Mouse (Mus musculus): Measurements from ENCODE around the gene Isl2.

Isl2 gene

DNA sequence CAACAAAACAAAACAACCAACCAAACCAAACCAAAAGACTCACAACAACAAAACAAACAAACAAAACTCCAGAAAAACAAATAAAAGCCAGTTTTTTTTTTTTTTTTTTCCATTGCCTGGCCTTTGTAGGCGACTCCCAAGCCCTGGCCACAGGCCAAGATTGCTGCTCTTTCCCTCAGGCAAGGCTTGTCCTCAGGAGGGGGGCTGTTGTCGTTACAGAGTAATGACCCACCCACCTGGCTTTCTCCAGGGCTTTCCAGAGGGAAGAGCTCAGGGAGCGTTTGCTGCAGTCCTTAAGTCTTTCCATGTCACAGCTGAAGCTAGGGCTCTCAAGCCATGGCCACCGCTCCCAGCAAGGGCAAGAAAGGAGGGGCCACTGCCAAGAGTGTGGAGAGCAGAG is at the start of gene Isl2:
Gene Isl2, plus strand, starts transcription at position 296 of the 400 bp plus-strand sequence.
- DNase-seq, result peak; percentile 19

DNA sequence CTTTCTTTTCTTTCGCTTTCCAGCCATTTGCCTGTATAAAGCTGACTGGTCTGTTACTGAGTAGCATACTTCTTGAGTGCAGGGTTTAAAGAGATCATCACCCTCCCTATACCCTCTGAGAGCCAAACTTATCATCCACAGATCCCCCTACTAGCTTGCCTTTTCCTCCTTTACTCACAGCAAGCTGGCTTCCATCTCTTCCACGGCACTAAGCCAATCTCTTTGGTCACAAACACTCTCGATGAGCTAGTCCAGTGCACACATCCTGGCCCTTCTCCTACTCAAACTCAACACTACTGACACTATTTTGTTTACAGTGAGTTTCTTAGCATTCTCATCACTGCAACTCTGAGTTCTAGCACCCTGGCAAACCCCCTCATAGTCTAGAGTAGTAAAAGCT is 30.6 kb upstream of the Isl2 start:
- DNase-seq, result no peak

DNA sequence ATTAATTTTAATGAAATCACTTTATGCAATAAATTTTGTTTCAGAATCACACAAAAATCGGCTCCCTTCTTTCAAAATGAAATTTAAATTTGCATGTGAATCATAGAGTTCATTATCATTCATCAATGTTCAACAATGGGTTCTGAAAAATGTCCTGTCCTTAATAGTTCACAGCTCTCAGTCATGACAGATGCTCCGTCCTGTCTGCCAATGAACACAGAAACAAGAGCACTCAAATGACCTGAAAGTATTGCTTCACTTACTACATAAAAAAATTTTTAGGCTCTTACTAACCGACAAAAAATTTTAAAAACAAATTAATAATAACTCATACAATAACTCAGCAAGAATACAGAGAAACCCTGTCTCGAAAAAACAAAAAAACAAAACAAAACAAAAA is 29.8 kb upstream of the Isl2 start:
- no peak for DNase-seq

DNA sequence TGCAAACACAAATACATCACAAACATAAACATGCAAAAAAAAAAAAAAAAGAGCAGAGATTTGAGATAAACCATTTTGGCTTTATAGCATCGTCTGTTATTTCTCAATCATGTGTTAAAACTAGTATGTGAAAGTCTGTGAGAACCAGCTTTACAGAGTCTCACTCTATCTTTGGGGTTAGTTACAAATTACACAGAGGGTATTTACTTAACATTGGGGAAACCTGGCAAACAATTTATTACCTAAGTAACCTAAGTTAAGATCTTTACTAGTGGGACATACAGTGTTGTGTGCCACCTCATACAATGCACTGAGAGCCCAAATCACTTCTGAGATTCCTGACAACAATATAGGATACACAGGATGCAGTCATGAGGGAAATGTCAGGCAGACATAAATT is 28.7 kb upstream of the Isl2 start:
- no peak for DNase-seq

DNA sequence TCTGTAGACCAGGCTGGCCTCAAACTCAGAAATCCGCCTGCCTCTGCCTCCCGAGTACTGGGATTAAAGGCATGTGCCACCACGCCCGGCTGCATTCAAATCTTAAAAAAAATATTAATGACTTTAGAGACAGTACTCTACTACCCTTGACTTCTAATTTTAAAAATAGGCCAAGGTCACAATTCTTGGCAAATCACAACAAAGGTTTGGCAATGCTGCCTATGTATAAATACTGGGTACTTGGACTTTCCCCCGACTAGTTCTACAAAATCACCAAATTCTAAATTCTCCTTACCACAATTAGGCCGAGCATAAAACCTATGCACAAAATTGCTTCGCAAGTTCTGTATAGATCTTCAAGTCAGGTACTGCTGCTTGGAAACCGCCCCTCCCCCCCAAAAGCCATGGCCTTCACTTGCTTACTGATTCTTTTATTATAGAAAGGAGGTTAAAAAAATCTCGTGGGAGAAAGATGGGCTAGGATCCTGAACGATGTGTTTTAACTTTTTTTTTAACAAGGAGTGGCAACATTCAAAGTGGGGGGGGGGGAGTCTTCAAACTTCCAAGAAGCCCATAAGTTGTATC is 27.7 kb upstream of the Isl2 start:
- no peak for DNase-seq

DNA sequence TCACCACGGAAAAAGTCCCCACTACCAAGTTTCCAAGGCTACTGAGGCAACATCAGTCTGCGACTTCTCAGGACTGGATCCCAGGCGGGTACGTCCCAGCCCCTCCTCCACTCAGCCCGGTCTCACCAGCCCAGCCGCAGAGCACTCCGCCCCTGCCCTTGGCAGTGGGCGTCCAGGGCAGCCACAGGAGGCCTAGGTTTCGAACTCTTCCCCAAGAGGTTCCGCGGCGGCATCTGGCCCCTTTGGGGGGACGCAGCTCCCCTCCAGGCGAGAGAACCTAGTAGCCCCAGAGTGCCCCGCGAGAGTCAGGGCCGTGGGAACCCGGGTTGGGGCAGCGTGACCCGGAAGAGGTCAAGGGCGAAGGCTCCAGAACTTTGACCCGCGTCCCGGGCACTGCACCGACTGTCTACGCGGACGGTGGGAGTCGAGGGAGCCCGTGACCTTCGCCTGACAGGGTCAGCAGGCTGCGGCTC is 26.9 kb upstream of the Isl2 start:
- DNase-seq, result peak; percentile 73

DNA sequence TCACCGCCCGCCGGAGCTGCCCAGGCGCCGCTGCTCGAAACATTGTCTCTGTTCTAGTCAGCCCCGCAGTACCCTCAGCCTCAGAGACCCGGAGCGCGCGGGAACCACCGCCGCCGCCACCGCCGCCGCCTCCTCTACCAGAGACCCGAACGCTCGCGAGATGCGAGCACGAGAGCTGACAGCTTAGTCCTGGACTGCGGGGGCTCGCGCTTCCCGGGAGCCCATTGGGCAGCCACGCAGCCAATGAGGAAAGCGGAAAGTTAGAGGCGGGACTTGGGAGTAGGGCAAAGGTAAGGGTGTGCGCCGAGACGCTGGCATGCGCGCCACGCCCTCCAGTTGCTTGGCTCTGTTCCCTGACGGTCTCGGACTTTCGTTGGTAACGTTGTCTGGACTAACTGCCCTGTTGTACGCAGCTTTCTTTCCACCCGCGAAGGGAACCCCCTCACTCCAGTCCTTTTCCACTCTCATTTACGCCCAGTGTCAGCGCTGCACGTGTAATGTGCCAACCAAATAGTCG is 26.4 kb upstream of the Isl2 start, which contains the start of gene Etfa:
Gene Etfa, minus strand, starts transcription at position 217 of the 517 bp plus-strand sequence.
- DNase-seq, result peak; percentile 98

DNA sequence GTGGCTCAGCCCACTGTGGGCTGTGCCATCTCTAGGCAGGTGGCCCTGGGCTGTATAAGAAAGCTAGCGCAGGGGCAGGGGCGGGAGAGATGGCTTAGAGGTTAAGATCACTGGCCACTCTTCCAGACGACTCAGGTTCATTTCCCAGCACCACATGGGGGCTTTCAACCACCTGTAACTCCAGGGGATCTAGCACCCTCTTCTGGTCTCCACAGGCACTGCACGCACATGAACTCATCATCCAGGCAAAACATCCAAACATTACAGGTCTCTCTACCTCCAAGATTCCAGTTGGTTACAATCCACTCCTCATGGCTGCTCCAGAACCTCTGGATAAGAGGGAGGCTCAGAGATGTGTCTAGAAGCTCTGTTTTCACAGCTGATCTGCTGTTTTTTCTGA is 12.8 kb upstream of the Isl2 start:
- no peak for DNase-seq

DNA sequence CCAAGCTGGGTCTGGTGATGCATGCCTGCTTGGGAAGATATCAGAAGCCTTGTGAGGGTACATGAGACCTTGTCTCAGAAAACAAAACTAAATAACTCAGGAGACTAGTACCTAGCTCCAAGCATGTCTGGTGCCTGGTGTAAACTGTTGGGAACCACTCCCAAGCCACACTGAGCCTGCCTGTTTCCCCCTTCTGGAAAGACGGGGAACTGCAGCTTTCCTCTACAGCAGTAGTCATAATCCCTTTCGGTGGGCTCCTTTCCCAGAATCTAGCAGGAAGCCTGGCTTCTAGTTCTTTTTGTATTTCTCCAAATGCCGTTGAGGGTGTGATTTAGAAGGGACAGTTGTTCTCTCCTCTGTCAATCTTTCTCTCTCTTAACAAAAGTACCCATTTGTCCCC is 2.6 kb upstream of the Isl2 start:
- DNase-seq, result peak; percentile 66

DNA sequence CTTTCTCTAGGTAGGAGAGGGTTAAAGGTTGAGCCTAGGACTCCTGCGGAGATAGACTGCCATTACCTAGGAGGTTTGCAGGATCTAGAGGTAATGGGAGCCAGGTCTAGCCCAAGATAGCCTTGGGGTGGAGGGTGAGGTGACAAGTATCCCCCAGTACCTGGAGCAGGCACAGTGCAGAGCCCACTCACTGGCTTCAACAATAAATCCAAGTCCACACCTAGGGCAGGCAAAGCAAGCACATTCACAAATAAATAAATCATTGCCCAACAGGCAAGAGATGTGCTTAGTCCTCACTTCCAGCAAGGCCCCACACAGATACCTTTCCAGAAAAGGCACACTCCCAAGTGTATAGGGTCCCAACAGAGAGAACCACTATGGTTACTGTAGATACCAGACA is 534 bp downstream of the Isl2 start:
- no peak for DNase-seq

DNA sequence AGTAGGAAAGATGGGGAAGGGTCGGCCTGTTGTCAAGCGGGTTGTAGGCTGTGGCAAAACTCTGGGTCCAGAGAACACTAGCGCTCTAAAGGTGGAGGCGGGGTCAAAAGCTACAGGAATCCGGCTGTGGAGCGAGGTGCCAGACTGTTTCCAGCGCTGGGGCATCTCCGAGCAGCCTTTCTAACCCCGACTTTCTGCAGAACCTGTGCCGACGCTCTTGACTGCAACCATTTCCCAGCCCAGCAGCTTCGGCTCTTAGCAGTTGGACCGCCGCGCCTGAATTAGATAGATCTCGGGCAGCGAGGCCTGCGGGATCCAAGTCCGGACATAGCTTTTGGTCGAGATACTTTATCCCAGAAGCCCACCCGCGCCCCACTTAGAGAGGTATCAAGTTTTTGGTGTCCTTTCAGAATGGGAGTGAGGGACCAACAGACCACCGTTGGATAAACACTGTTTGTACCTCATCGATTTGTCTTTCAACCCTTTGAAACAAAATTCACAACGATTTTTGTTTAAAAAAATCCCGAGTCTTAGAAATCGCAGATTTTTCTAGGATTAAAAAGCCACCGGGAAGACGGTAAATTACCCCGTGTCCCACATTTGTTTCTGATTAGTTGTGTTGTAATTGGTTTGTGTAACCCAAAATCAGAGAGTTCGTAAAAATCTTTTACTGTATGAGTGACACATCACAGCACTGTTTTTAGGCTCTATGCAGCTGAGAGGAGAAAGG is 1.4 kb downstream of the Isl2 start:
- peak; percentile 14 for DNase-seq

DNA sequence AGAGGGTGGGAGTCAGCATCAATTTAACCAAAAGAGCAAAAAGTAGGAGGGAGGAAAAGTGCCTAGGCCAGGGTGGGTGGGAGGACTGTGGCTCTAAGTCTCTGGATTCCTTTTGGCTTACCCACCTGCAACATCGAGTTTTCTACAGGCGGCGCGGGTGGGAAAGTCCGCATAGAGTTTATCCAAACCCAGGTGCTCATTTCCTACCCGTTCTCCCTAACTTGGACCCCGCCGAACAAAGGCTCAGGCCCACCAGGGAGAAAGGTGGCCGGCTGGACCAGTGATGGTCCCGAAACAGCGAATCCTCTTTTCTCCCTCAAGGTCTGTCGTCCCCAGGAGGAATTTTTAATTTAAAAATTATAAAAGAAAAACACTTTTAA is 1.9 kb downstream of the Isl2 start:
- DNase-seq, result no peak

DNA sequence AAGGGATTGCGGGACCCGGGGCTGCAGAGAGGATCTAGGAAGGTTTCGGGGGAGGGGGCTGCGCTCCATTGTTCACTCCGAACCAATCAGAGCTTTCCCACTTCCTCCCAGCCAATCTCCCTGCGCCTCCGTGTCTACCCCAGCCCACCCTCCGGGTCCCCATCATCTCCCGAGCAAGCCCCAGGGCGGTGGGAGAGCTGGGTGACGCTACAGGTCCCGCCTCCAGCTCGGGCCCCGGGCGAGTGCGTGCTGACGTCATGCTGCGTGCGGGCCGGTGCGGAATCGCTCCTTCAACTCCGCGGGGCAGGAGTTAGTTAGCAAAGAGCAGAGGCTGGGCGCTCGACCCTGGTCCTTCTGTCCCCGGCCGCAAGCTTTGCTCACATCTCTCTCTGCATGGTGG is 2.4 kb downstream of the Isl2 start:
- DNase-seq, result peak; percentile 51

DNA sequence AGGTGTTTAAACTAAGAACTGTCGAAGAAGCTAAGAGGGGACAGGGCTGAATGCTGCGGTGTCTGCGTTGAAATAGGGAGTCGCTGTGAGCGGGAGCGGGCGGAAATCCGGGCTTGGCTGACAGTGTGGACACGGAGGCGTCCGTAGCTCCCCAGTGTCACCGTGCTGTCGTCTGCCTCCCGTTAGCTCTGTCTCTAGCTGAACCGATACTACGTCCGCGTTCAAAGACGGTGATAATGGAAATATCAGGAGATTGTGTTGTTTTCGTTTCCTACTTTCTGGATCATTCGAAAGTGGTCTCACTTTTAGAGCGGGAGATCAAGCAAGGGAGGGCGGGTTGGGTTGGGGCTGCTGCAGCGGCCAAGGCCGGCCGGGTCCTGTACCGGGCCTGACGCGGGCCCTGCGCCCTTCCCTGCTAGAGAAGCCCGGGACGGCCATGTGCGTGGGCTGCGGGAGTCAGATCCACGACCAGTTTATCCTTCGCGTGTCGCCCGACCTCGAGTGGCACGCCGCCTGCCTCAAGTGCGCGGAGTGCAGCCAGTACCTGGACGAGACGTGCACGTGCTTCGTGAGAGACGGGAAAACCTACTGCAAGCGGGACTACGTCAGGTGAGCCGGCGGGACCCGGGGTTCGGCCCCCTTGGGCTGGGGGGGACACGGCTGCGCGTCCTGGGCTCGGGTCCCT is 3.4 kb downstream of the Isl2 start:
- peak; percentile 37 for DNase-seq

DNA sequence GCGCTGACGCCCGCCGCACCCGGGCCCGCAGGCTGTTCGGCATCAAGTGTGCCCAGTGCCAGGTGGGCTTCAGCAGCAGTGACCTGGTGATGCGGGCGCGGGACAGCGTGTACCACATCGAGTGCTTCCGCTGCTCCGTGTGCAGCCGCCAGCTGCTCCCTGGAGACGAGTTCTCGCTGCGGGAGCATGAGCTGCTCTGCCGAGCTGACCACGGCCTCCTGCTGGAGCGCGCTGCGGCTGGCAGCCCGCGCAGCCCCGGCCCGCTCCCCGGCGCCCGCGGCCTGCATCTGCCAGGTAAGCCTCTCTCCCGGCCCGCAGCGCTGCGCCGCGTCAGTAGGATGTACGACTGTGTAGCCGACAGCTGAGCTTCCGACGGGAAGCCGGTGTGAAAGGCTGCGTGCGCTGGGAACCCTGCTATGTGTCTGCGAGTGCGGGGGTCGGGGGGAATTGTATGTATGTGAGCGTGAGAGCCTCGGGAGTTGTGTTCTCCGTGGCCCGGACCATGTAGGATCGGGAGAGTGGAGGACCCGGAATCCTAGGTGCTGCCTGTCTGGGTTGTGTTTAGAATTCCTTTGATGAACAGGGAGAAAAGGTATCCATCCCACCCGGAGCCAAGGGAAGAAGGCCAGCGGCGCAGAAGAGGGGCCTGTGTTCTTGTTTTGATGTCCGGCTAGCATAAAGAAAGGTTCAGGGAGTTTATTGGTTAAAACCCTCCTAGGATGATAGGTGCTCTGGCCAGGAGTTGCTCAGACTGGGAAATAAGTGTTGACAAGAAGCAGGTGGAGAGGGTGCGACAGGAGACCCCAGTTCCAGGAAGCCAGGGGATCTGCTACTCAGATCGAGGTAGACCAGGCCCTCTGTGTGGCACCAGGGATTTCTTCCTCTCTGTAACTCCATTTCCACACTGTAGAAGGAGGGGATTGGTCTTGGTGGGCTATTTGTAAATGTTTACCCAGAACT is 4.2 kb downstream of the Isl2 start:
- DNase-seq, result peak; percentile 12

DNA sequence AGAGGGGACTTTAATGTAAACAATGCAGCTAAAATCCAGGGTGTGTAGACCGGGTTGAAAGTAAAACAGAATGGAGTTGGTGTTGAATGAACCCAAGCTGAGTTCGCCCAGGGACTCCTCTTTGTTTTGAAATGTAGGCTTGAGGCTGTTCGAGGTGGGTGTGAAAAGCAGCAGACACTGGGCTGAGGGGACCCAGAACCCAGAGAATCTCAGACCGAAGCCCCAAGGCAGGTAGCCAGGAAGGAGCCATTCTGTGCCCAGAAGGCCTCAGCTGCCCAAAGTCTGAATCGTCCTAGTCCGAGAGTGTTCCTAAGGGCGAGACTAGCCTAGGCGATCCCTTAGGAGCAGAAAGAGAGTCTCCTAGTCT is 4.8 kb downstream of the Isl2 start:
- DNase-seq, result peak; percentile 20

DNA sequence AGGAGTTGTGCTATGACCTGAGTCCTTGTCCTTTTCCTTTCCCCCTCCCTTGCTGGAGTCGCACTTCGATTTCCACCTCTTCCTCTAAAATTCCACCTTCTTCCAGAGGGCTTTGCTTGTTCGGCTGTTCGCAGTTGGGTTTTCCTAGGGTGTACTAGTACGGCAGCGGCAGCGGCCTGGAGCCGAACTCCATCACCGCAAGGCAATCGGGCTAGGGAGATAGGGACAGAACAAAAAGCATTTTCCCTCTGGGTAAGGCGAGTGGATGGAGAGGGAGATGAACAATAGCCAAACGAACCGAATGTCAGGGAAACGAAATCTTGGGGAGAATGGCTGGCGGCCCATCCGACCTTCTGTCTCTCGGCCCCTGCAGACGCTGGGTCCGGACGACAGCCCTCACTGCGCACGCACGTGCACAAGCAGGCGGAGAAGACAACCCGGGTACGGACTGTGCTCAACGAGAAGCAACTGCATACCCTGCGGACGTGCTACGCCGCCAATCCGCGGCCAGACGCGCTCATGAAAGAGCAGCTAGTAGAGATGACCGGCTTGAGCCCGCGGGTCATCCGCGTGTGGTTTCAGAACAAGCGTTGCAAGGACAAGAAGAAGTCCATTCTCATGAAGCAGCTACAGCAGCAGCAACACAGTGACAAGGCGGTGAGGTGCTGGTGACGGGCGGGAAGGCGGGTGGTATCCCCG is 5.4 kb downstream of the Isl2 start:
- peak; percentile 45 for DNase-seq

DNA sequence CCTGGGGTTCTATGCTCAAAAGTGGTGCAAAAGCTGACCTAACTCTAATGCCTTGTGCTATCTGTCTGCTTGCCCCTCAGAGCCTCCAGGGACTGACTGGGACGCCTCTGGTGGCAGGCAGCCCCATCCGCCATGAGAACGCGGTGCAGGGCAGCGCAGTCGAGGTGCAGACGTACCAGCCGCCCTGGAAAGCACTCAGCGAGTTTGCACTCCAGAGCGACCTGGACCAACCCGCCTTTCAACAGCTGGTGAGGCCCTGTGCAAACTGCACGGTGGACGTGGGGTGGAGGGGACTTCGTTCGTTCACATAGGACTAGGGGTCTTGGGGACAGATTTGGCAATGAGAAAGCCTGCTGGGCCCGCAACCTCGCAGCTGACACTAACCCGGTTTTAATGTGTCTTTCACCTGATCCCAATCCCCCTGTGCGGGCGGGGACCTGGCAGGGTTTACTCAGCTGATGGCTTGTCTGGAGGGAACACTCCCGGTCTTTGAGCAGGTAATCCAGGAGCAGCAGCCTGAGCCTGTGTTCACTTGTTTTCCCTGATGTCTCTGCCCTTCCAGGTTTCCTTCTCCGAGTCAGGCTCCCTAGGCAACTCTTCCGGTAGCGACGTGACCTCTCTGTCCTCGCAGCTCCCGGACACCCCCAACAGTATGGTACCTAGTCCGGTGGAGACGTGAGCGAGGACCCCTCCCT is 6.5 kb downstream of the Isl2 start:
- peak; percentile 40 for DNase-seq

DNA sequence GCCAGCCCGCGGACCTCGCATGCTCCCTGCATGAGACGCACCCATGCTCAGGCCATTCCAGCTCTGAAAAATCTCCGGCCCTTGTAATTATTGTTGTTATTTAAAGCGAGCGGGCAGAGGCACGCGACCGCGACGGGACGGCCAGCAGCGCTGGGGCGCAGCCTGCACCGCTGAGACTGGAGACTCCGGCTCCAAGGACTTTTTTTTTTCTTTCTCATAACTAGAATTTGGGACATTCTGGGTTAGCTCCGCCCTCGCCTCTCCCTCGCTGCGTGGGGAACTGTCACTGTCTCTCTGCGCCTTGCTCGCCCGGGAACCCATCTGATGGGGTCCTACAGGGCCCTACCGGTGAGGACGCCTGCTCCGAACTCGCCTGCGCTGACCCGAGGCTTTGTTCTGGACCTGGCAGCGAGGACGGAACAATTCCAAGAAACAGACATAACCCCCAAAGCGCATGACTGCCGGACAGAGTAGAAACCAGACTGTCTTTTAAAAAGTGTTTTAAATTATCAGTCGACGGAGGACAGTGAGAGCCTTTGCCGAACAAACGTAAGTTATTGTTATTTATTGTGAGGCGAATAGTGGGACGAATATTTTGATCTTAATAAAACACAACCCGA is 7.2 kb downstream of the Isl2 start:
- peak; percentile 12 for DNase-seq

DNA sequence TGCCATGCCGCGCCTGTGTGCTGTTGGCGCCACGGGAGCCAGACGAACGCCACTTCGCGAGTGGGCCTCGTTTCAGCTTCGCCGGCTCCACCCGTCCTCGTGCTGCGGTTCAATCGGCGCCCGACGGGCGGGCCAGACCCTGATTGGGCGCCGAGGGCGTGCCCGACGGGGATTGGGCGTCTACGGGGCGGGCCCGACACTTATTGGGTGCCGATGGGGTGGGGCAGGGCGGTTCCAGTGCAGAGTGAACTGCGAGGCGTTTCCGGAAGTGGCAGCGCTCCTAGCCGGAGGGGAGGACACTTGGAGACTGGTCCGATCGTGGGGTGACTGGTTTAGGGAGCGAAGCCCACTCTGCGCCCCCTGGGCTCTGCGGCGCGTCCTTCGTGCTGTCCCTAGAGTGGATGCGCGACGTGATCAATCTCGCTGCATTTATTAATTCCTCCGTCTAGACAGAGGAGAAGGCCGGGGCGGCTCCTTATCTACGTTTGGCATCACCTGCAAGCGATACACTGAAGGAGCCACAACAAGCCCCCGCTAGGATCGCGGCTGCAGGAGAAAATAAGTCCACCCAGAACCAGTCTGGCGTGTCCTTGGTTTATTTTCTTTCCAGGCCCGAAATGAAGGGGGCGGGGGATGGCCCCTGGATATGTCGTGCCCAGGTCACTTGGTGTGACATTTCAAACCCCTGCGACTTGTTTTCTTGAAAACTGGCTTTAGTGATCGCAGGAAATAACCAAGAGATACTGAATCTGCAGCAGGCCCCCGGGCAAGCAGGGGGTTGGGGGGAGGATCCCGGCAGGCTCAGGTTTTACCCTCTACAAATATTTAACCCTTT is 7.9 kb downstream of the Isl2 start:
- peak; percentile 62 for DNase-seq

All from kidney, postnatal 14 days (tissue).